Mouse (Mus musculus): ENCODE results near the gene Pam16. TPM values are rescaled to one million over a fixed set of nuclear protein-coding genes. Genes with fewer than 3 reads are reported as not detected.
A peak's percentile ranks its signal among the peaks of the same experiment; 100 is the strongest.

Gene Pam16
- total RNA-seq (2015) (74.0 and 86.1 TPM in 2 replicates), total RNA-seq (2017) (19.1 and 35.2 TPM in 2 replicates)

DNA sequence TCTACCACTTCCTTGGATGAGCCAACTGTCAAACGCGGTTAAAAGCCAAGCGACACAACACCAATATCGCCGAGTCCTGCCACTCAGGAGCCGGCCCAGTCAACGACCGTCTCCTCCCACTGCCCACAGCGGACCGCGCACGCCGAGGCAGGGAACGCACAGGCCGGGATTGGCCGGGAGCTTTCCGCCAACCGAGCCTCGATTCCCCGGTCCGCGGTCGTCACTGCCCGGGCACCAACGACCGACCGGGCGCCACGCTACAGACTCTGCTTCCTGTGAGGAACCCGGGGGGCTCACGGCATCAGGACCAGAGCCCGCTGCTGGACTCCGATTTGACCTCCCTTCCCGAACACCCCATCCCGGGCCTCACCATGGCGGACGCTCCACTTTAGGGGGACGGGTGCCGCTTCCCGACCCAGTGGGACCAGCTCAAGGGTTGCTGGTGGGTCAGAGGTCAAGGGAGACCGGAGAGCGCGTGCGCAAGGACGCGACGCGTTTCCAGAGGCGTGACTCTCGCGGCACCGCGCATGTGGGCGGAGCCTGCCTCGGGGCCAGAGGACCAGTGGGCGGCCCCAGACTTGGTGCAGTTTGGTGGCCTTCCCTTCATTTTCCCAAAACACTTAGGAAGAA, at the start of gene Pam16:
TSS of gene Pam16 (minus strand) at position 508 of the 630 bp plus-strand sequence.
- ATAC-seq (replicated peaks; ENCODE audit: poor library complexity) = peak; percentile 94

DNA sequence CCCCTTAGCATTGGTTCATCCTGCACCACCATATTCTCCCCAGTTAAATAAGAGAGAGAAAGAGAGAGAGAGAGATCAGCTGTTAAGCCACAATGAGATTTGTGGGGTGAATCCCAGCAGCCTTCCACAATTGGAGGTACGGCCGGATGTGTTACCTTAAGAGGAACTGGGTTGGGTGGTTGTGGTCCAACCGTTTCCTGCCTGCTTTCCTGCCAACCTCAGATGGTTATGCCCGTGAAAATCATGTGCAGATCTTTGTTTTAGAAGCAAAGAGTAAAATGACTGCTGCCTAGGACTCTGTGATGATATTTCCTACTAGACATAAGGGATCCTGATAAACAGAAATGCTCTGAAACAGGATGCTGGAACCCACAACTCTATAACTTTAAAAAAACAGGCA, 49.3 kb upstream of the Pam16 start:
- ATAC-seq (replicated peaks; ENCODE audit: poor library complexity) = peak; percentile 83

DNA sequence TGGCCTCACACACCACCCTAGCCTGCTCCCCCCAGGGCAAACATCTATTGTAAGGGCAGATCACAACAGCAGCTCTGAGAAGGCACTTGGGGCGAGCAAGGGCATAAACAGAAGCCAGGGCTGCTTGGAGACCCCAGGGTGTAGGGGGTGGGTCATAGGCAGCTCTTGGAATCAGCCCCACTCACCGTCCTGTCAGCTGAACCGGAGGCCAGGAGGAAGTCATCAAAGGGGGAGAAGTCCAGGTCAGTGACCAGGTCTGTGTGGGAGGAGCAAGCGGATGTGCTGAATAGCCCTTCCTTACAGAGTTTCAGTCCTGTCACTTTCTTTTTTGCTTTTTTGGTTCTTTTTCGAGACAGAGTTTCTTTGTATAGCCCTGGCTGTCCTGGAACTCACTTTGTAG, 45.5 kb upstream of the Pam16 start:
- no peak for ATAC-seq (replicated peaks; ENCODE audit: poor library complexity)

DNA sequence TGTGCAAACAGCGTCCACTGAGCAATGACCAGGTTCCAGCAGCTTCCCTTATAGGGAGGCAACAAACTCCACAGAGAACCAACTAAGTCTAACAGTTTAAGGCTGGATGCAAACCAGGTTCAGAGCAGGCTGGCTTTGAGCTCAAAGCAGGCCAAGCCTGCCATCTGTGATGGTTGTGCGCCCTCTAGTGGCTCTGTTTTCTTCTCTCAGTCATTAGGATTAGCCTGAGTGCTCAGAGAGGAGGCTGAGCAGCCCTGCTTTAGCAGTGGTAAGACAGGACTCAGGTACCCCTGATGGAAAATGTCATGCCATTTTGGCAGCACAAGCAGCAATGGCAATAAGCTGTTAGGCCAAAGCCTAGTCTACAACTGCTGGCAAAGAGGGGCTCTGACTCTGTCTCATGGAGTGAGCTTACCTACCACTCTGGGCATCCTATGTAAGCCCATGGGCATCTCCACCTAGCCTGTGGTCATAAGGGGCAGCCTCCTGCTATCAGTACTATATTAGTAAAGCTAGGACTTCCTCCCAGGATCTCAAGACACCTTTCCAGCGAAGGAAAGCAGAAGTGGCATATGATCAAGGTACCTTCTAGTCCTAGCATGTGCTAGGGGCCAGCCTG, 42.5 kb upstream of the Pam16 start:
- peak; percentile 98 for ATAC-seq (replicated peaks; ENCODE audit: poor library complexity)

DNA sequence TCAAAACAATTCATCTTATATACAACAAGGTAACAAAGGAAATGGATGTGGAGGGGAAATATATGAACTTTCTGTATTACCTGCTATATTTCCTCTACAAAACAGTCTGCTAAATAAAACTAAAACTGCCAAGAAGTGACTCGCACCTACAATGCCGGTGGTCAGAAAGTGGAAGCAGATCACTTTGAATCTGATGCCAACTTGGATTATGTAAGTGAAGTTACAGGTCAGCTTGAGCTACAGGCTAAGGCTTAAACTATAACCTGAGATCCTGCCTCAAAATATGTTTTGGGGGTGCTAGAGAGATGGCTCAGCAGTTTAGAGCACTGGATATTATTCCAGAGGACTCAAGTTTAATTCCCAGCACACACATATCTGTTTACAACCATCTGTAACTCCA, 40.9 kb upstream of the Pam16 start:
- ATAC-seq (replicated peaks; ENCODE audit: poor library complexity) = no peak

DNA sequence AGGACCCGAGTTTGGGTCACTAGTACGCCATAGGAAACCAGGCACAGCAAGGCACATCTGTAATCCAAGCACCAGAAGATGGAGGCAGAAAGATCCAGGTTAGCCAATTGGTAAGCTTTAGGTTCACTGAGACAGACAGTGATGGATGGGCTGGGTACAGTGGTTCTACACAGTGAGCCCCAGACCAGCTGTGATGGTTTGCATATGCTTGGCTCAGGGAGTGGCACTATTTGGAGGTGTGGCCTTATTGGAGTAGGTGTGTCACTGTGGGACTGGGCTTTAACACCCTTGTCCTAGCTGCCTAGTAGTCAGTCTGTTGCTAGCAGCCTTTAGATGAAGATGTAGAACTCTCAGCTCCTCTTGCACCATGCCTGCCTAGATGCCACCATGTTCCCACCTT, 39.0 kb upstream of the Pam16 start:
- no peak for ATAC-seq (replicated peaks; ENCODE audit: poor library complexity)

DNA sequence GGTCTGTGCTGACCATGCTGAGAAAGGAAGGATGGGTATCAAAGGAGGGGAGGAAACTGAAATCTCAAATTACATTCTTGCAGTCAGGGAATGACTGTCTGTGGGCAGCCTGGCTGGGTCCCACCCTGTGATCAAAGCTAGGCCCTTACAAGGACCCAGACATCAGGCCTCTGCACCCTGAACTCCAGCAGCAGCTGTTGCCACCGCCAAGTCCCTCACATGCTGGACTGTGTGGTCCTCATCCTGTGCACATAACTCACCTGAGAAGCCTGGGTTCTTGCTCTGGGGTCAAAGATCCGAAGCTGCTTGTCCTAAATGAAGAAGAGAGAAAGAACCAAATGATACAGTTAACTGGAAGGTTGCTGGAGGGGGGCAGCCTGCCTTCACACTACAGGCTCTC, 36.8 kb upstream of the Pam16 start:
- no peak for ATAC-seq (replicated peaks; ENCODE audit: poor library complexity)

DNA sequence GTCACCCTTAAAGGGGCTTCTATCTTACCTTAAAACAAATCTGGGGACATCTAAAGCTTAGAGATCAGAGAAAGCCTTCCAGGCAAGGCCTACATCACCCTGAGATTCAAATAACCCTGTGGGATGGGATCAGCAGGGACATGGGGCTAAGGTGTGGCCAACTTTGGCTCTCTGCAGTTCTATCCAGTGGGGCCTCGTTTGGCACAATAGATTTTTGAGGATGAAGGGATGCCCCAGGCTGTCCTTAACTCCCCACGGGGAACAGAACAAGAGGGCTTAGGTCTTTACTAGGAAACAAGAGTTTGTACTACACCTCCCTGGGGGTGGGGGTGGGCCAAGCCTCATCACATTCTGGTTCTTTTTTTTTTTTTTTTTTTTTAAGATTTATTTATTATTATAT, 34.5 kb upstream of the Pam16 start:
- no peak for ATAC-seq (replicated peaks; ENCODE audit: poor library complexity)

DNA sequence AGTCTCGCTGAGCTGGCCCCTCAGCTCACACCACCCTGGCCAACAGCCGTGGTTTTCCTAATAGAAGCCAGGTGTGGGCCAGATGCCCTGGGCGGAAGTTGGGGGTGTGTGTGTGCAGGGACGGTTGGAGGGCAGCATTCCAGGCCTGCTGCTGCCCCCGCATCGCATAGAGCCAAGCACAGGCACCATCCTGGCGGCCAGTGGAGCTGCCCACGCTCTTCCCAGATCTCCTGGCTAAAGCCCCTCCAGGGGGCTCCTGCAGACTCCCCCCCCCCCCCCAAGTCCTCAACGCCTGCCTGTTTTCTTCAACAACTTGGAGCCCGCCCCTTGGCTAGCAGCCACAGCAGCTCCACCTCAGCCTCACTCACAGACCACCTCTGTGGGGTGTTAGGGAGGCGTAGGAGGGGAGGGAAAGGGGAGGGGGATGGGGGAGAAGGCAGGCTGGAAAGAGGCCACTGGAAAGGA, 34.0 kb upstream of the Pam16 start:
- ATAC-seq (replicated peaks; ENCODE audit: poor library complexity) = peak; percentile 31; the same call in 1 of the 2 replicates

DNA sequence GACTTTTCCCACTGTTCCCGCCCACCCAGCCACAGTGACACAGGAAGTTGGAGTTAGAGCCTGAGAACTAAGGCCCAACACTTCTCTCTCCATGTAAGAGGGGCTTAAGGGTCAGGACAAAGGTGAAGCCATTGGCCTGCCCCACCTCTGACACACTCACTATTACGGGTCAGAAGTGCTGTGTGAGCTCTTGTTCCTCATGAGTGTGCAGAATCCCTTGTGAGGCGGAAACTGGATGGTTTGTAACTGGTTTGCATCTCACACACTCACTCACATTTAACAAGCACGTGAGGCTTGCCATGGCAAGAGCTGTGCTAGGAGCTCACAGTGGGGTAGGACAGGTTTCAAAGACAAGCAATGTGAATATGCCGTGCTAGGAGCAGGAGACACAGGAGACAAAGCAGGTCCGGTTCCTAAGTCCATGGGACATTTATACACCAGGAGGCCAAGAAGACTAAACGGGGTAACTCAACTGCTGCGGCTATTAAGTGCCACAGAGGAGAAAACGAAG, 31.8 kb upstream of the Pam16 start:
- no peak for ATAC-seq (replicated peaks; ENCODE audit: poor library complexity)

DNA sequence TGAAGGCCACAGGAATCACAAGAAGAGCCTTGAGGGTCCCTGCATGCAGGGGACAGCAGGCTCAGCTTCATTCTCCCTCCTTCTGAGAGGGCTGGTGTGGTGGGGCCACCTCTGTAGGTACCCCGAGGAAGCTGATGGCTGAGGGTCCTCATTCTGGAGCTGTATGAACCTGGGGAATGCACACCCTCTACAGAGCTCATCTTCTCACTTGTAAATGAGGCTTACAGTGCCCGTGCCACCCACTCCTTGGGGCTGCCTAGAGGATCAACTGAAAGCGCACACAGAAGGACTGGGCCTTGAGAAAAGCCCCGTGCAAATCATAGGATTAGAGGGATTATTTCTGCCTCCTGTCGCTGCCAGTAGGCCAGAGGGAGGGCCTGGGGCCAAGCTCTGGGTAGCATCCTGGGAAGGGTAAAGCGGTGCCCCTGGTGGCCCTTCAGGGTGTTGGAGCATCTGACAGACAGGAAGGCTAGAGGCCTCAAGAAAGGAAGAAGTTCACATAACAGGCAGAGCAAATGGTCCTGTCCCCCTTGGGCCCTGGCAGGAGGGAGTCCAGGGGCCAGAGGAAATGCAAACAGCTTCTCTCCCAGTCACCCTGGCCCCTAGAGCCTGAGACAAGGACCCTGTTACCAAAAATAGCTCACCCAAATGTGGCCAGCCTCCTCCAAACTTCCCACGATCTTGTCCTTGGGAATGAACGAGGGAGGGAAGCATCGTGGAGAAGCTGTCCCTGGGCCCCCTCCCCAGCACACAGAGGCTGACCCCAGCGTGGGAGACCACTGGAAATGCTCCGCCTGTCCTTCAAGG, 31.2 kb upstream of the Pam16 start:
- ATAC-seq (replicated peaks; ENCODE audit: poor library complexity) = peak; percentile 60

DNA sequence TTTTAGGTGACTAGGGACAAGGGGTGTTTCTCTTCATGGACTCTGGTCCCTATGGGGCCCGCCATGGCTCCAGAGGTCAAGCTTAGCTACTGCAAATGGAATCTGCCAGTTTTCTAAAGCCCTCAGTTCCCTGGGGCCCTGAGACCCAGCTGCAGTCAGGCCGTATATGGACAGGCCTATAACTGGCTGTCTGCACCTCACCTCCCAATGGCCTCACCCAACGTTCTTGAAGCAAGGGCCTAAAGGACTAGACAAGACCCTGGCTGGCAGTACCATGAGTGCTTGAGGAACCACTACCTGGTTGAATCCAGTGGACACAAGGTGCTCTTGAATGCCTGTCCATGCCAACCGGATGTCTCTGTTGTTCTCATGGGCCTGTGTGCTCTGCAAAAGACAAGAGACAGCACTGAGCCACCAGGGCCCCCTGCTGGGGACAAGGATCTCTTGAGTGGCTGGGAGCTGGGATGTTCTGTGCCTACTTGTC, 30.5 kb upstream of the Pam16 start:
- no peak for ATAC-seq (replicated peaks; ENCODE audit: poor library complexity)

DNA sequence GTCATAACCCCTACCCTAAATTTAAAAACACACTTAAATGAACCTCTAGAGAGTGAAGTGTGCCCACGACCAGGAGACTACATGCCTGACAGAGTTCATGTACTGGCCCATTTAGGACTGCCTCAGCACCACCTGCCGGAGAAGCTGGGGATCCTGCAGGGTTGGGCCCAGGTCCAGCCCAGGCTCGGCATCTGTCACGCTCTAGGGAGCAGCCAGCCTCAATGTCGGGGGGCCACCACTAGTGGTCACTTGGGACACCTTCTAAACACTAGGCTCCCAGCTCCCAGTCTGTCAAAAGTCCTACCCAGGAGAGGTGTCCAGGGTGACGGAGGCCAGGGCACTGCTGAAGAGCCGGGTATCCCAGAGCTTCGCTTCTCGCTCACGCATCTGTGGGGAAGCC, 29.9 kb upstream of the Pam16 start:
- no peak for ATAC-seq (replicated peaks; ENCODE audit: poor library complexity)

DNA sequence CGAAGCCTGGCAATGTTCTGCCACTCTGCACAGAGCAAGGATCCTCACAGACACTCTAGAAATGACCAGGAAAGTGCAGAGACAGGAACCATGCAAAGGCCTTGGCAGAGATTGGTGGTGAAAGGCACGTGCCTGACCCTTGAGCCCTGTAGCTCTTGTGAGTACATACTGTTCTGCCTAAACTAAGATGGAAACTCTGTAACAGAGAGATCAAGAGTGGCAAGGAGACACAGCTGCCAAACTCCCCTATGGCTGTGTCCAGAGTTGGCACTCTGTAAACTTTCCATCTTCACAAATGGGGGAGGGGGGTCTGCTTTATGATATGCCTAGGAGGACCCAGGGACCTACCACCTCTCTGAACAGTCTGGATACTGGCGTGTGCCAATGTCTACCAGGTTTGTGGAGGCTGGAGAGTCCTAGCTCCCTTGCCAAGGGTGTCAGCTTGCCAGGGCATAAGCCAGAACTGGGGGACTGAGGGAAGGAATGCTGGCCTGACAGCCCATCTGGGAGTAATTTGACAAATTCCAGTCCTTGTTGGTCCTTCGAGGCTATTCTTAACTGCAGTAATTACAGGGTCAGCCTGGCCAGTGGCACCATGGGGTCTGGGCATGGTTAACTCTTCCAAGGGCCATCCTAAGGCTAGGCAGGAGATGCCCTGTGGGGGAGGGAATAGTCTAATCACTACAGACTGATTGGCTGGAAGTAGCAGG, 28.1 kb upstream of the Pam16 start:
- ATAC-seq (replicated peaks; ENCODE audit: poor library complexity) = no peak

DNA sequence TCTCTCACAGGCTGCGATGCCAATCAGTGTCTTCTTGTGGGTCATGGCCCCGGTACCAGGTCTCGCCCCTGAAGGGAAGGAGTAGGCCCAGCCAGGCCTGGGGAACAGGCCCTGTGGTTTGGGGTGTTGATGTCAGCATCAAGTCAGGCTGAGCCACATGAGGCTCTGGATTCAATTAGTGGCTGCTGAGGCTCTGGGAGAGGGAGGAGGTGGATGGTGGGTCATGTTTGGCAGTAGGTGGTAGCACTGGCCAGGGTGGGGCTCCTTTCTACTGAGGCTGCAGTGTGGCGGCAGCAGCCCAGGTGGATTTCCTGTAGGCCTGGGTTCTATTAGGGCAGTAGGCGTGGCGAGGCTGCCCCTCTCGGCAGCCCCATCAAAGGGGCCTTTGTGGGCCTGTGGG, 26.8 kb upstream of the Pam16 start:
- ATAC-seq (replicated peaks; ENCODE audit: poor library complexity) = no peak

DNA sequence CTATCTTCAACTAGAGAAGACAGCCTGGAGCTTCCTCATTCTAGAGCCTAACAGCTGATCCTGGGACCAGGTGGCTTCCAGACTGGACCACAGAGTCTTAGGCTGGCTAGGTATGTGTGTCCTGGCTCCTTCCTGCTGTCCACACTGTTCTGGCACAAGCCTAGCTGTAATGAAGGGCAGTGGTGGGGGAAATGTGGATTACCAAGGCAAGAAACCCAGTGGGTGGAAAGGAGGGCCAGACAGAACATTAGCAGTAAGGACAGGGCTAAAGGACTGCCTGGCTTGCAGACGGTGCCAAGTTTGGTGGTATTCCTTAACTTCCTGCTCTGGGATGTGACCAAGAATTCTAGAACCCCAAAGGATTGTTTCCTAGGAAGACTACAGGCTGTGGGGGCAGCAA, 26.3 kb upstream of the Pam16 start:
- ATAC-seq (replicated peaks; ENCODE audit: poor library complexity) = no peak

DNA sequence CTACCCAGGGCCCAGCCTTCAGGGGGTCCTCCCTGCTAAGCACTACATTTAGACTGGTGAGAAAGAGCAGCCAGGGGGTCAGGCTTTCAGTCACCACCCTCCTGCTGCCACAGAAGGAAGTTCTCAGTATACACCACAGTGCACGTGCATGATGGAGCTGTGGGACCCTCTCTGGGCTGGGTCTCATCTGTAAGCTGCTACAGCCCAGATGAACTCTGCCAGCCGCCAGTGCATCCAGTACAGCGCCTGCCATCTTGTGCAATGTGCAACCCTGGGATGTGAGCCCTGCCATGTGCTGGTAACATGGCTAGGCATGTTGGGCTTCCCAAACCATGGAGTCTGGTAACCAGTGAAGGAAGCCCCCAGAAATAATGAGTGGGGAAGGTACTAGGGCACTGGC, 25.4 kb upstream of the Pam16 start:
- ATAC-seq (replicated peaks; ENCODE audit: poor library complexity) = no peak

DNA sequence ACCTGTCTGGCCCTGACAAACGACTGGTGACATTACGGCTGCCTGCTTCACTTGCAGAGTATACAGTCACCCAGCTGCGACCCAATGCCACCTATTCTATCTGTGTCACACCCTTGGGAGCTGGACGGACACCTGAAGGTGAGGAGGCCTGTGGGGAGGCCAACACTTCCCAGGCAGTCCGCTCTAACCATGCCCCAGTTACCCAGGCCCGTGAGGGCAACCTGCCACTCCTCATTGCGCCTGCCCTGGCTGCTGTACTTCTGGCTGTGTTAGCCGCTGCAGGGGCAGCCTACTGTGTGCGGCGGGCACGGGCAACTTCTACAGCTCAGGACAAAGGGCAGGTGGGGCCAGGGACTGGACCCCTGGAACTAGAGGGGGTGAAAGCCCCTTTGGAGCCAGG, 24.9 kb upstream of the Pam16 start:
- ATAC-seq (replicated peaks; ENCODE audit: poor library complexity) = no peak

DNA sequence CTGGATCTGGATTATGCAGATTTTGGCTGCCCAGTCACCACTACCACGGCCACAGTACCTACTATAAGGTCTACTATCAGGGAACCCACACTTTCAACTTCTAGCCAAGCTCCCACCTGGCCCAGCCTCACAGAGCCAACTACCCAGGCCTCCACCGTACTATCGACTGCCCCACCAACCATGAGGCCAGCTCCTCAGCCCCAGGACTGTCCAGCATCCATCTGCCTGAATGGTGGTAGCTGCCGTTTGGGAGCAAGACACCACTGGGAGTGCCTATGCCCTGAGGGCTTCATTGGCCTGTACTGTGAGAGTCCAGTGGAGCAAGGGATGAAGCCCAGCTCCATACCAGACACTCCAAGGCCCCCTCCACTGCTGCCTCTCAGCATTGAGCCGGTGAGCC, 24.4 kb upstream of the Pam16 start:
- no peak for ATAC-seq (replicated peaks; ENCODE audit: poor library complexity)

DNA sequence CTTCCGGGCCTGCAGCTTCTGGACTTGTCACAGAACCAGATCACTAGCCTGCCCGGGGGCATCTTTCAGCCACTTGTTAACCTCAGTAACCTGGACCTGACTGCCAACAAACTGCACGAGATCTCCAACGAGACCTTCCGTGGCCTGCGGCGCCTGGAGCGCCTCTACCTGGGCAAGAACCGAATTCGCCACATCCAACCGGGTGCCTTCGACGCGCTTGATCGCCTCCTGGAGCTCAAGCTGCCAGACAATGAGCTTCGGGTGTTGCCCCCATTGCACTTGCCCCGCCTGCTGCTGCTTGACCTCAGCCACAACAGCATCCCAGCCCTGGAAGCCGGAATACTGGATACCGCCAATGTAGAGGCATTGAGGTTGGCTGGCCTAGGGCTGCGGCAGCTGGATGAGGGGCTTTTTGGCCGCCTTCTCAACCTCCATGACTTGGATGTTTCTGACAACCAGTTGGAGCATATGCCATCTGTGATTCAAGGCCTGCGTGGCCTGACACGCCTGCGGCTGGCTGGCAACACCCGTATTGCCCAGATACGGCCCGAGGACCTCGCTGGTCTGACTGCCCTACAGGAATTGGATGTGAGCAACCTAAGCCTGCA, 23.7 kb upstream of the Pam16 start:
- no peak for ATAC-seq (replicated peaks; ENCODE audit: poor library complexity)
